Mouse (Mus musculus) liver, postnatal 0 days (tissue): ENCODE measurements around the gene Brox.

Experiments
- CTCF ChIP-seq: sonication (generic); IDR thresholded peaks from 2 replicates; pipeline ENCODE4 v1.5.1; 2016; ENCODE audit warnings: antibody characterized with exemption, low read depth
- EP300 ChIP-seq: IDR thresholded peaks from 2 replicates; pipeline ENCODE4 v1.6.1; 2016; ENCODE audit warnings: antibody characterized with exemption, low read depth, mild to moderate bottlenecking

- TF ChIP-seq CTCF (no peak), EP300 (no peak)
Observed at GRCm38 (mm10) chr1:183308476-183308875, 11.4 kb upstream of the Brox start.
